Mouse (Mus musculus): ENCODE measurements around the gene Kif6. TPM values are rescaled to one million over a fixed set of nuclear protein-coding genes. Genes with fewer than 3 reads are reported as not detected.
A peak's percentile ranks its signal among the peaks of the same experiment; 100 is the strongest.

Kif6 gene
- polyA plus RNA-seq (2012; rRNA removed): 0.05 TPM in 2 replicates

GRCm38 (mm10) chr17:49614577-49615235 is at the start of gene Kif6:
Gene Kif6, plus strand, starts transcription at chr17:49615136.
- no peaks in the 10 kb centered on the region for H3K27me3 ChIP-seq (ENCODE audit: control insufficient read depth, insufficient read depth, low read length)
- peak within 1 kb of the TSS; percentile 33; the same call in 1 of the 2 replicates for H3K27ac ChIP-seq (ENCODE audit: insufficient read depth, low read depth, low read length)
- H3K36me3 ChIP-seq (ENCODE audit: control insufficient read depth, insufficient read depth, low read length): no peaks in the 10 kb centered on the region
- 1% methylated on average over 27 of the region's 27 CpGs for WGBS
- H3K4me1 ChIP-seq (ENCODE audit: control insufficient read depth, insufficient read depth, insufficient read length, low read length): peaks cover 9% of the 10 kb centered on the region
- TF ChIP-seq POLR2A (IDR thresholded peaks at IDR 0.05; ENCODE audit: low read depth, low read length): no peak
- H3K4me3 ChIP-seq (ENCODE audit: low read depth, low read length): peak within 1 kb of the TSS; percentile 63

GRCm38 (mm10) chr17:49568717-49569116 is 46.2 kb upstream of the Kif6 start:
- H3K36me3 ChIP-seq (ENCODE audit: control insufficient read depth, insufficient read depth, low read length): no peaks in the 10 kb centered on the region
- no peak overlapping the region for H3K27ac ChIP-seq (ENCODE audit: insufficient read depth, low read depth, low read length)
- H3K27me3 ChIP-seq (ENCODE audit: control insufficient read depth, insufficient read depth, low read length): peaks cover 5% of the 10 kb centered on the region; the same call in 1 of the 2 replicates
- 75% methylated on average over 8 of the region's 8 CpGs for WGBS
- no peak overlapping the region for H3K4me3 ChIP-seq (ENCODE audit: low read depth, low read length)
- TF ChIP-seq POLR2A (IDR thresholded peaks at IDR 0.05; ENCODE audit: low read depth, low read length) (no peak), CTCF (IDR thresholded peaks at IDR 0.05; ENCODE audit: extremely low read depth, insufficient read length, insufficient replicate concordance, low read depth, low read length) (no peak)
- no peaks in the 10 kb centered on the region for H3K4me1 ChIP-seq (ENCODE audit: control insufficient read depth, insufficient read depth, insufficient read length, low read length)

DNA sequence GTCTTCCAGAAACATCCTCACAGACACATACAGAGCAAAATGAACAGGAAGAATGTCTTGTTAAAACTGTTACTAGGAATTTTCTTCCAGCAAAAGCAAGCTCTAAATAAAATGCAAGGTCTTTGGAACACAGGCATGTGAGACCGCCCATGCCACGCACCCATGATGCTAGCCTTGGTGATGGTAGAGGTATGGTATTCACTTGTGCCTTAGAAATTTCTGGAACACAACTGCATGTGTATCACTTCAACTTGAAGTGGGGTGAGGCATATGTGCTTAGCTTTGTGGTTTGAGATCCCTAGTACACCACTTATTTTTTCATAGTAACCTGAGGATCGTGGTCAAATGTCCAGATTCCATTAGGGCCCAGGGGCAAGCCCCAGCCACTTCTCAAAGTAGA is 37.6 kb upstream of the Kif6 start:
- no peak overlapping the region for H3K4me3 ChIP-seq (ENCODE audit: low read depth, low read length)
- no peaks in the 10 kb centered on the region for H3K27me3 ChIP-seq (ENCODE audit: control insufficient read depth, insufficient read depth, low read length)
- no peaks in the 10 kb centered on the region for H3K4me1 ChIP-seq (ENCODE audit: control insufficient read depth, insufficient read depth, insufficient read length, low read length)
- TF ChIP-seq CTCF (IDR thresholded peaks at IDR 0.05; ENCODE audit: extremely low read depth, insufficient read length, insufficient replicate concordance, low read depth, low read length) (no peak), POLR2A (IDR thresholded peaks at IDR 0.05; ENCODE audit: low read depth, low read length) (no peak)
- no peaks in the 10 kb centered on the region for H3K36me3 ChIP-seq (ENCODE audit: control insufficient read depth, insufficient read depth, low read length)
- no peak overlapping the region for H3K27ac ChIP-seq (ENCODE audit: insufficient read depth, low read depth, low read length)
- 93% methylated on average over 3 of the region's 3 CpGs for WGBS

DNA sequence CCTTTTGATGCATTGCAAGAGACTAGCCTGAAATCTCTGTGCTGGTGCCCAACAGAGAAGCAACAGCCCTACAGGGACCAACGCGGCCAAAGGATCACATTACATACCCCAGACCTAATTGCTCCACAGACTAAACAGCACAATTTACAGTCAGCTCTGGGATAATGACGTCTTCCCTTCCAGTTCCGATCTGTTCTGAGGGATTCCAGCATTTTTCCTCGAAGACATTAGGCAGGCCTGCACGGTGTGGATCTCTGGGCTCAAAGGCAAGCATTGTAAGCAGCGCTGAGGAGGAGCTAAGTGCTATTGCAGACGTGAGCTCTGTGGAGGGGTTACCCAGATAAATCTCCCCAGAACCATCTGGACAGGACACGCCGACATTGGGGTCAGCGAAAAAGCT is 32.5 kb upstream of the Kif6 start:
- no peak overlapping the region for H3K4me3 ChIP-seq (ENCODE audit: low read depth, low read length)
- no peak overlapping the region for H3K27ac ChIP-seq (ENCODE audit: insufficient read depth, low read depth, low read length)
- WGBS: 74% methylated on average over 11 of the region's 11 CpGs
- H3K27me3 ChIP-seq (ENCODE audit: control insufficient read depth, insufficient read depth, low read length): no peaks in the 10 kb centered on the region
- TF ChIP-seq CTCF (IDR thresholded peaks at IDR 0.05; ENCODE audit: extremely low read depth, insufficient read length, insufficient replicate concordance, low read depth, low read length) (no peak), POLR2A (IDR thresholded peaks at IDR 0.05; ENCODE audit: low read depth, low read length) (no peak)
- H3K4me1 ChIP-seq (ENCODE audit: control insufficient read depth, insufficient read depth, insufficient read length, low read length): no peaks in the 10 kb centered on the region
- no peaks in the 10 kb centered on the region for H3K36me3 ChIP-seq (ENCODE audit: control insufficient read depth, insufficient read depth, low read length)

GRCm38 (mm10) chr17:49590051-49590450 is 24.9 kb upstream of the Kif6 start:
- no peak for TF ChIP-seq CTCF (IDR thresholded peaks at IDR 0.05; ENCODE audit: extremely low read depth, insufficient read length, insufficient replicate concordance, low read depth, low read length)
- no peak for TF ChIP-seq POLR2A (IDR thresholded peaks at IDR 0.05; ENCODE audit: low read depth, low read length)
- 42% methylated on average over 8 of the region's 8 CpGs for WGBS
- no peak overlapping the region for H3K27ac ChIP-seq (ENCODE audit: insufficient read depth, low read depth, low read length)
- no peaks in the 10 kb centered on the region for H3K4me1 ChIP-seq (ENCODE audit: control insufficient read depth, insufficient read depth, insufficient read length, low read length)
- H3K36me3 ChIP-seq (ENCODE audit: control insufficient read depth, insufficient read depth, low read length): no peaks in the 10 kb centered on the region
- H3K4me3 ChIP-seq (ENCODE audit: low read depth, low read length): no peak overlapping the region
- H3K27me3 ChIP-seq (ENCODE audit: control insufficient read depth, insufficient read depth, low read length): no peaks in the 10 kb centered on the region

- Histone ChIP-seq H3K4me3 (ENCODE audit: low read depth, low read length) (no peak overlapping the region), H3K27ac (ENCODE audit: insufficient read depth, low read depth, low read length) (no peak overlapping the region), H3K36me3 (ENCODE audit: control insufficient read depth, insufficient read depth, low read length) (no peaks in the 10 kb centered on the region), H3K27me3 (ENCODE audit: control insufficient read depth, insufficient read depth, low read length) (no peaks in the 10 kb centered on the region), H3K4me1 (ENCODE audit: control insufficient read depth, insufficient read depth, insufficient read length, low read length) (no peaks in the 10 kb centered on the region)
- TF ChIP-seq POLR2A (IDR thresholded peaks at IDR 0.05; ENCODE audit: low read depth, low read length): no peak
- no peak for TF ChIP-seq CTCF (IDR thresholded peaks at IDR 0.05; ENCODE audit: extremely low read depth, insufficient read length, insufficient replicate concordance, low read depth, low read length)
- WGBS: 65% methylated on average over 4 of the region's 4 CpGs
Measured at GRCm38 (mm10) chr17:49605397-49605796, 9.5 kb upstream of the Kif6 start.

- Histone ChIP-seq H3K4me3 (ENCODE audit: low read depth, low read length) (no peak overlapping the region), H3K27ac (ENCODE audit: insufficient read depth, low read depth, low read length) (no peak overlapping the region), H3K27me3 (ENCODE audit: control insufficient read depth, insufficient read depth, low read length) (no peaks in the 10 kb centered on the region), H3K36me3 (ENCODE audit: control insufficient read depth, insufficient read depth, low read length) (no peaks in the 10 kb centered on the region), H3K4me1 (ENCODE audit: control insufficient read depth, insufficient read depth, insufficient read length, low read length) (no peaks in the 10 kb centered on the region)
- 72% methylated on average over 7 of the region's 7 CpGs for whole genome bisulfite sequencing
- TF ChIP-seq CTCF (IDR thresholded peaks at IDR 0.05; ENCODE audit: extremely low read depth, insufficient read length, insufficient replicate concordance, low read depth, low read length) (no peak), POLR2A (IDR thresholded peaks at IDR 0.05; ENCODE audit: low read depth, low read length) (no peak)
Measured at GRCm38 (mm10) chr17:49607351-49608027, 7.4 kb upstream of the Kif6 start.
